Mouse (Mus musculus) frontal cortex, adult 2 months (tissue): ENCODE measurements at regions not wholly inside any gene's neighbourhood (a gene's known extent, or its start where the extent isn't known, plus 50 kb on each side); places are given as distances from the start of the nearest gene placed in this dataset.

Source experiments
- DNase-seq, 2 experiments: peaks; one replicate each; pipeline ENCODE4 v3.0.0; 2022; ENCODE audit warnings: low spot score in 1 of 2; ENCODE audit errors: extremely low spot score in 1 of 2

DNA sequence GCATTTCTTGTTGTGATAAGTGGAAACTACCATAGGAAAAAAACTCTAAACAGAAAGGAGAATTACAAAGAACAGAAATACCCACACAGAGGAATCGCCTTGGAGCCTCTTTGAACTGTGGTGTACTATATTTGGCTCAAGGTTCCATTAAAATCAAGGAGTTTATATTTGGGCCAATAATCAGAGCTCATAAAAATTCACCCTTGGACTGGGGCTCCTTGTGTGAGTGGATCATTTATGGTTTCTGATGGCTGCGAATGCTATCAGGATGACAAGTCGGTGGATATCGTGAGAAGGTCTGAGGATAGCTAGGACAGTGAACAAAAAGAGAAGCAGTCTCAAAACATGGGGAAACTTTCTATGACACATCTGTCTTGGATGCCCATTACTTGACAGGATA, 92.2 kb upstream of the Klf3 start:
- no peak for DNase-seq

GRCm38 (mm10) chr5:64714221-64714653, 89.0 kb upstream of the Klf3 start:
- no peak for DNase-seq

- no peak for DNase-seq
These were observed 88.5 kb upstream of the Klf3 start for GRCm38 (mm10) chr5:64714710-64715109.

DNA sequence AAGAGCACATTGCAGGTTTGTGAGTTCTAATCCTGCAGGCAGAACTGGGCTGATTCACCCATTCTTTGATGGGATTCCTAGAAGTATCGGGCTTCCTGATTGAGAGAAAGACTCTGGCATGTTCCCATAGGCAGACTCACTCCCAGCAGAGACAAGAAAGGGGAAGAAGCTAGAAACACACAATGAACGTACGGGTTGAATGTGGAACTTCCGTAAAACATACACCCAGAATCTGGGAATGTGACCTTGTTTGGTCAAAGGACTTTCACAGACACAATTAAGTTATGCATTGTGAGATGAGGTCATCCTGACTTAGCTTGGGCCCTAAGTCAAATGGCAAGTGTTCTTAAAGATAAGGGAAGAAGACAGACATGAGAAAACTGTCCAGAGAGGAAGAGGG, 86.6 kb upstream of the Klf3 start:
- DNase-seq: no peak

GRCm38 (mm10) chr5:64722211-64722610, 81.0 kb upstream of the Klf3 start:
- no peak for DNase-seq

GRCm38 (mm10) chr5:64727847-64728246, 75.3 kb upstream of the Klf3 start:
- no peak for DNase-seq

- no peak for DNase-seq
These were observed 70.8 kb upstream of the Klf3 start for GRCm38 (mm10) chr5:64732356-64732755.

DNA sequence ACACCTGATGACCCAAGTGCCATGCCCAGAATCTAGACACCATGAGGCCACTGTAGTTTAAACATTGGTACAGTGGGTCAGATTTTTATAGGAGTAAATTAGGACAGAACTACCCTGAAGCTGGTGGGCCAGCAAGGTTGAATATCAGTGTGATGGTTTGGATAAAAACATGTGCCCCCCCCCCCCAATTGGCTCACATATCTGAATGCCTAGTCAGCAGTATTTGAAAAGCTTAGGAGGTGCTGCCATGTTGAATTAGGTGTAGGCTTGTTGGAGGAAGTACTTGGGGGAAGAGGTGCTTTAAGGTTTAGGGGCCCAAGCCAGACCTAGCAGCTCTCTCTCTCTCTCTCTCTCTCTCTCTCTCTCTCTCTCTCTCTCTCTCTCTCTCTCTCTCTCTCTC, 66.2 kb upstream of the Klf3 start:
- DNase-seq: no peak

GRCm38 (mm10) chr5:64738096-64738780, 65.0 kb upstream of the Klf3 start:
- no peak for DNase-seq

DNA sequence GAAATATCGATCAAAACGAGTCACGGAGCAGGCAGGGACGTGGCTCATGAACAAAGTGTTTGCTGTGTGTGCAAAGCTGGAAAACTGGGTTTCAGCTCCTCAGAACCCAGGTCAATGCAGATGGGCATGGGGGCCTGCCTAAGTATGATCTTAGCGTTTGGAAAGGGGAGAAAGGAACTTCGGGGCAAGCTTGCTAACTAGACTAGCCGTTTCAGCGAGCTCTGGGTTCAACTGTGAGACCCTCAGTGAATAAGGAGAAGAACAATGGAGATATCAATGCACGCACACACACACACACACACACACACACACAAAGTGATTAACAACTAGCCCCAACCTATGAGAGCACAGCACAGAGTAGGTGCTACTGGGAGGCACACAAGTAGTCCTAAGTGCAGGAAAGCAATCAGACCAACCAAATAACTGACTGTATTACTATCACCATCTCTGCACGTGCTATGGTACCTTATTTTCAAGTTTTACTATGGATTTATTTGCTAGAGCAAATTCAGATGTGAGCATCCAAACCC, 64.3 kb upstream of the Klf3 start:
- no peak for DNase-seq

DNA sequence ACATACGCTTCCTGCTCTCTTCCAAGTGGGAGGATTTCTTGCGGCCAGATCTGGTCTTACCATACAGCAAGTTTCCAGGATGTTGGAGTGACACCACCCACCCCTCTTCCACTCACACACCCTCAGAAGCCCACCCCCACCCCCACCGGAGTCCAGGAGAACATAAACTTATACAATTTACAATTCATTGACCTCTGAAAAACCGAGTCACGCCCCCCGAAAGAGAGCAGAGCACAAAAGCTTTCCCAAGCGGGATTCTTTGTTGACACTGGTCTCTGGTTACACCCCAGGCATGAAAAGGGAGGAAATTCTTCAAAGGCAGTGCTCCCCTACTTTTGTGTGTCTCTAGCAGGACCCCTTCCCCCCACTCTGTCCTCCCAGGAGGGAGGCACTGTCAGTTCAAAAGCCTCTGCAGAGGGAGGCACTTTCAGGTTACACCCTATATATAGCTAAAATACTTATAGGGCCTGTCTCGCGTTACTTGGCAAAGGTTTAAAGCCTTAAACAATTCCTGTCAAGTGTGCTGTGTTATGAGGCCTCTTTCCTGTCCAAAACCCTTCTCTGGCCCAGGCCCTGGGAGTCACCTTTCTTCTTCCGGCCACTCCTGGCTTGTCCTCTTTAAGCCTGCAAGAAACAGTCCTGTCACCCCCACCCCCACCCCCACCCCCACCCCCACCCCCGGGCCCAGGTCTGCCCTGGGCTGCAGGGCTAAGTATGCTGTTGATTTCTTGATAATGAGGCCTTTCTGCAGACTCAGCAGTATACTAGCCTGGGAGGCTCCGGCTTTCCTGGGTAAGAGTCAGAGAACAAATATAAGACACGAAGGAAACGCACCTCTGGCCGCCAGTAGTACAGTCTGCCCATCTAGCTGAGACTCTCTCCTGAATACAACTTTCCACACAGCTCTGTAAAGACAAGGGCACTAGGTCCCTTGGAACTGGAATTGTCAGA, 63.6 kb upstream of the Klf3 start:
- DNase-seq: no peak

- no peak for DNase-seq
These were observed 59.1 kb upstream of the Klf3 start for GRCm38 (mm10) chr5:64744041-64744440.

DNA sequence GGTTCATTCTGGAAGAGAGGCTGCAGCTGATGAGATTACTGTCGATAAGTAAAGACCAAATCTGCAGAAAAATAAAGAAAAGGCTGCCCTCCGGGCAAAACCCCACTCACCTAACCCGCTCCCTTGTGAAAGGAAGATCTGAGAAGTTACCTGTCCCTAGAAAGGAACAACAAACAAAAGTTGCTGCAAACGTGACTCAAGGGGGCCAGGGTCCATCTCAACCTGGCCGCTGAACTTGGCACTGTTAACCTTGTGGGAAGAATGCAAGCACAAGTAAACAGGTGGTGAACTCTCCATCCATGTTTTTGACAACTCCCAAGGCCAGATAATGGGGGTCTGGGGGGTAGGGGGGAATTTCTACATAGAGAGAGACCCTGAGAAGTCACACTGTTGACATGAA, 58.7 kb upstream of the Klf3 start:
- no peak for DNase-seq

DNA sequence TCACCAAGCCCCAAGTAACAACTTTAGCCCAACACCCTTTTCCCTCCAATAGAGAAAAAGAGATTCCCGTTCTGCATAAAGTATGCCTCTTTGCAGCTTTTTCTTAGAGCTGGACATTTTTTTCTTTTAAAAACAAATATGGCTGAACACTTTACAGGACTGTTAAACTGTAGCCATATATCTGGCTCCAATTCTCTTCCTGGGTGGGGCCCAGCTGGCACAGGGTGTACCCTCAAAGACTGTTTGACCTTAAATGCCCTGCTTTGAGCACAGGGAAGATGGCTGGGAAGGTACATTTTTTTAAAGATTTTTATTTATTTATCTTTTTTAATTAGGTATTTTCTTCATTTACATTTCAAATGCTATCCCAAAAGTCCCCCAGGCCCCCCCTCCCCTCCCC, 55.7 kb upstream of the Klf3 start:
- no peak for DNase-seq

GRCm38 (mm10) chr5:64749415-64750166, 53.6 kb upstream of the Klf3 start:
- no peak for DNase-seq

- DNase-seq: no peak
These were observed 52.8 kb upstream of the Klf3 start for GRCm38 (mm10) chr5:64750406-64750805.

DNA sequence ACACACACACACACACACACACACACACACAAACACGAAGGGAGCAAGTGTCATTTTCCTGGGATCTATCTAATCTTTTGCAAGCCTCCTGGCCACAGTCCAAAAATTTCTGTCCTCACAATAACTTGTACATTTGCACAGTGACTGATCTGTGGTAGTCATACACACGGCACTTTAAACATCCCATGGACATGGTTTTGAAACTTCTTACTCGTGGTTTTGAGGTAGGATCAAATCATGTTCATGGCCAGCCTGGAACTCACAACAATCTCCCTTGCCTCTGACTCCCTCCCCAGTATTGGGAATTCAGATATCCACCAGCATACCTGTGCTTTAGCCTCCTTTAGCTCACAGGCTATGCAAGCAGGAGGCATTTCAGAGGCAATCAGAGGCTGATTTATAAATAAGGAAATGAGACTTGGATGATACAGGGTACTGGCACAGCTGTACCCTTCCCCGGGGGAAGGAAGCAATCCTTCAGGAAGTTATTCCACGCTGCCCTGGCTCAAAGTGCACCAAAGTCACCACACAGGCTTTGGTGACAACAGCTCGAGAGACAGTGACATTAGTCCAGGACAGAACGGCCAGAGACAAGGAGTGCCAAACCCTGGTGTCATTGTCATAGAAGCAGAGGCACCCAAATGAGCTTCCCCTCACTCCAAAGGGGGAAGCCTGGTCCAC, 52.1 kb upstream of the Klf3 start:
- no peak for DNase-seq

- no peak for DNase-seq
These were observed 49.9 kb upstream of the Klf3 start for GRCm38 (mm10) chr5:64753142-64753750.
